Mouse (Mus musculus) heart, adult 2 months (tissue): ENCODE measurements around the gene Gal3st1.

Source experiments
- CTCF ChIP-seq: fragments of 200-600 bp; IDR thresholded peaks from 2 replicates; pipeline ENCODE4 v1.8.1; 2022; ENCODE audit warnings: antibody characterized with exemption, mild to moderate bottlenecking, moderate library complexity
- EP300 ChIP-seq: fragments of 200-500 bp; IDR thresholded peaks from 2 replicates; pipeline ENCODE4 v1.6.1; 2011; ENCODE audit warnings: low read depth, low read length, control low read depth; ENCODE audit not compliant: insufficient read depth
- POLR2A ChIP-seq: fragments of 200-500 bp; IDR thresholded peaks from 2 replicates; pipeline ENCODE4 v1.6.1; 2011; ENCODE audit warnings: mild to moderate bottlenecking, low read depth, low read length, control low read depth; ENCODE audit not compliant: insufficient read depth

DNA sequence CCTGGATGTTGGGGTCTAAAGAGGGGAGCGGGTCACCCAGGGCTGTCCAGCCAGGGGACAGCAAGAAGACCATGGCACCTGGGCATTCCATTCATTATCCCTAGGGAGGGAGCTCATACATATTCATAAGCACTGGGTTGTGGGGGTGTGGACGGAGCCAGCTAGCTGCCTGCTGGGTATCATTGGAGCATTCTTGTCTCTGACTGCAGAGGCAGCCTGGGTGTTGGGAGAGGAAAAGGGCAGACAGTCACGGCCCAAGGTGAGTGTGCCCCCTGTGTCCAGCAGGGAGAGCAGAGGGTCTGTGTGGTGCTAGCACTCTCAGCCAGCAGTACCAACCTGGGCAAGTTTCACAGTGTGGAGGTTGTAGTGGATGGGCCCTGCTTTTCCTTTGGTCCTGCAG is 6.3 kb downstream of the Gal3st1 start:
- TF ChIP-seq EP300 (no peak), POLR2A (no peak), CTCF (no peak)
